In the genomic region with DNA sequence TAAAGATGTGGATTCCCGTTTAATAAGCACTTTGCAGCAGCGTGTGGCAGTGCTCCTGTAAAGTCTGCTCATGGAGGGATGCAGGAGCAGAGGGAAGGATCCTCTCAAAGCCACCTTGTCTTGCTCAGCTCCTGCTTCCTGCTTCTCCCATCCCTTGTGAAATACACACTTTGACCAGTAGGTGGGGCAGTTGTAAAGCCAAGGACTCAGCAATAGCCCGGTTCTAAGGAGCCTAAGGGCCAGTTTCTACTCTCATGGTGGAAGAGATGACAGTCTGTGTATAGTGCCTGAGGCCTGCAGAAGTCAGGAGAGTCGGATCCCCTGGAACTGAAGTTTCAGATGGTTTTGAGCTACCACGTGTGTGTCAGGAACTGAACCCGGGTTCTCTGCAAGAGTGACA, we compare ENCODE assay signal across 9 mouse cellular contexts.
DNase-seq lines count a peak whose midpoint lies in the region; ATAC-seq and TF ChIP-seq lines count a peak whose summit lies in the region.
"Had no signal": no experiment of that assay in that cellular context is flagged by ENCODE, and none has a peak within 500 bp of the region (broad histone marks: within the 10 kb centered on the region; RNA-seq: fewer than 3 reads in every experiment).

No protein-coding gene starts in this region.

- H3K4me1 ChIP-seq in embryonic fibroblast, embryonic 13.5 days (ENCODE audit: control insufficient read depth, insufficient read depth, low read length) = no peaks in the 10 kb centered on the region
- H3K4me1 ChIP-seq: limb, embryonic 12.5 days had no signal

- no peak overlapping the region for H3K4me3 ChIP-seq in embryonic fibroblast, embryonic 13.5 days (ENCODE audit: insufficient read depth, low read length)
- H3K4me3 ChIP-seq: limb, embryonic 12.5 days had no signal

- peak; percentile 68 for ATAC-seq in megakaryocyte progenitor cell, adult 5-6 weeks (replicated peaks; ENCODE audit: poor library complexity)
- ATAC-seq in erythroid progenitor cell, adult 5-6 weeks (replicated peaks; ENCODE audit: low FRiP score, poor library complexity, severe bottlenecking) = no peak

- intact Hi-C loops in heart, postnatal 25 days (cut with DNase I) = loop anchor here (2.0 kb wide), 2 partner anchors 271 to 279 kb away; a partner anchor contains a TSS

- peak; percentile 50; the same call in 1 of the 2 replicates for TF ChIP-seq CTCF in embryonic fibroblast, embryonic 13.5 days (IDR thresholded peaks at IDR 0.05; ENCODE audit: borderline replicate concordance, insufficient read depth, low read length)

- TF ChIP-seq POLR2A in embryonic fibroblast, embryonic 13.5 days (IDR thresholded peaks at IDR 0.05; ENCODE audit: low read depth, low read length) = no peak

- DNase-seq in MN1 (ENCODE audit: low spot score) = peak; percentile 79
- peak; percentile 91 for DNase-seq in brain, adult 2 months (ENCODE audit: low read depth, low spot score)
- peak; percentile 17 for DNase-seq in heart, postnatal 25 days (ENCODE audit: low spot score)
- peak; percentile 67 for DNase-seq in layer of hippocampus, adult 9-11 months
- DNase-seq in right cerebral cortex, postnatal 36 days (ENCODE audit: low spot score in 2 of 2) = peak; percentile 64 to 71

- no peak overlapping the region for H3K27ac ChIP-seq in embryonic fibroblast, embryonic 13.5 days (ENCODE audit: insufficient read depth, low read length)
- H3K27ac ChIP-seq: limb, embryonic 12.5 days had no signal

Comparison
In these comparisons a context has a peak if more than half of its experiments do, and no peak if none do; other contexts are left out.
1. DNase-seq: peak in every context shown above with its lines; median percentile 91 in brain, adult 2 months; 79 in MN1; 68 in right cerebral cortex, postnatal 36 days; 67 in layer of hippocampus, adult 9-11 months; 17 in heart, postnatal 25 days.